Mouse (Mus musculus): ENCODE measurements at regions not wholly inside any gene's neighbourhood (a gene's known extent, or its start where the extent isn't known, plus 50 kb on each side); places are given as distances from the start of the nearest gene placed in this dataset.

Small RNAs in the stretch of these regions (microRNA-seq; reads per million reads assigned to microRNA genes)
- 0 reads per million in 2 experiments for gene Gm24710

Data from layer of hippocampus, adult 18-20 months (tissue).